In genomic region chr8:31373140-31373787, GRCm38 (mm10) we compare ENCODE assay signal across 14 mouse cellular contexts.
A peak's percentile ranks its signal among the peaks of the same experiment; 100 is the strongest.
DNase-seq lines count a peak whose midpoint lies in the region; ATAC-seq and TF ChIP-seq lines count a peak whose summit lies in the region.
"Had no signal": no experiment of that assay in that cellular context is flagged by ENCODE, and none has a peak within 500 bp of the region (broad histone marks: within the 10 kb centered on the region; RNA-seq: fewer than 3 reads in every experiment).

No protein-coding gene starts in this region.

- 75% methylated on average over 6 of the region's 6 CpGs for WGBS in kidney, postnatal 0 days

- no peaks in the 10 kb centered on the region for H3K27me3 ChIP-seq in kidney, postnatal 0 days (ENCODE audit: insufficient read depth, low read length)
- H3K27me3 ChIP-seq: forebrain, embryonic 12.5 days; limb, embryonic 12.5 days had no signal

- H3K4me3 ChIP-seq in kidney, postnatal 0 days (replicated peaks; ENCODE audit: low read depth, low read length) = no peak overlapping the region
- H3K4me3 ChIP-seq: forebrain, embryonic 12.5 days; limb, embryonic 12.5 days; midbrain, embryonic 10.5 days had no signal

- 0 out of 2 replicates have a peak, but pooled peaks have one; percentile 29 for ATAC-seq in kidney, postnatal 0 days (replicated peaks; ENCODE audit: low FRiP score, low read depth)
- no peak for ATAC-seq in megakaryocyte, adult 5-6 weeks (ENCODE audit: poor library complexity, severe bottlenecking)
- ATAC-seq: inflammation-experienced regulatory T-cells, adult 6 months had no signal

- peak; percentile 29 to 68 for DNase-seq in adrenal gland, adult (ENCODE audit: inconsistent age in 2 of 2, low spot score in 1 of 2)
- no peak for DNase-seq in adrenal gland, postnatal 25 days
- DNase-seq in kidney, postnatal 0 days (ENCODE audit: low spot score) = no peak
- DNase-seq in kidney, postnatal 10 days = no peak
- DNase-seq in adrenal gland, postnatal 36 days = peak; percentile 4 to 5
- peak; percentile 32 for DNase-seq in lung, postnatal 25 days (ENCODE audit: low spot score)
- DNase-seq in urinary bladder, postnatal 25 days (ENCODE audit: low spot score) = no peak
- DNase-seq: cerebellum, adult 8-10 months; right cerebral cortex, adult 18-20 months had no signal

- no peaks in the 10 kb centered on the region for H3K9me3 ChIP-seq in kidney, postnatal 0 days (replicated peaks; ENCODE audit: low read length)
- H3K9me3 ChIP-seq: forebrain, embryonic 12.5 days; limb, embryonic 12.5 days; midbrain, embryonic 10.5 days had no signal

- H3K4me2 ChIP-seq in kidney, postnatal 0 days (ENCODE audit: low read length) = no peak overlapping the region
- H3K4me2 ChIP-seq: forebrain, embryonic 12.5 days; limb, embryonic 12.5 days had no signal

- no peak overlapping the region for H3K9ac ChIP-seq in kidney, postnatal 0 days (ENCODE audit: low read depth, low read length)
- H3K9ac ChIP-seq: forebrain, embryonic 12.5 days; limb, embryonic 12.5 days had no signal

- H3K4me1 ChIP-seq in kidney, postnatal 0 days (replicated peaks; ENCODE audit: insufficient read depth, low read length) = no peaks in the 10 kb centered on the region
- H3K4me1 ChIP-seq: limb, embryonic 12.5 days had no signal

- H3K36me3 ChIP-seq in kidney, postnatal 0 days (ENCODE audit: insufficient read depth, low read length) = no peaks in the 10 kb centered on the region
- H3K36me3 ChIP-seq: forebrain, embryonic 12.5 days; limb, embryonic 12.5 days; midbrain, embryonic 10.5 days had no signal

- no peak overlapping the region for H3K27ac ChIP-seq in kidney, postnatal 0 days
- H3K27ac ChIP-seq: forebrain, embryonic 12.5 days; limb, embryonic 12.5 days; midbrain, embryonic 10.5 days had no signal

- no peak for TF ChIP-seq CTCF in kidney, postnatal 0 days (IDR thresholded peaks at IDR 0.05; ENCODE audit: low read depth)

Comparison
In these comparisons a context has a peak if more than half of its experiments do, and no peak if none do; other contexts are left out.
1. DNase-seq: peak in adrenal gland, adult (2 of 2), adrenal gland, postnatal 36 days (2 of 2) and lung, postnatal 25 days (single experiment); none in adrenal gland, postnatal 25 days (single experiment), kidney, postnatal 0 days (single experiment), kidney, postnatal 10 days (single experiment) and urinary bladder, postnatal 25 days (single experiment).